Comparison of ENCODE assay signal across 9 mouse cellular contexts in the genomic region with DNA sequence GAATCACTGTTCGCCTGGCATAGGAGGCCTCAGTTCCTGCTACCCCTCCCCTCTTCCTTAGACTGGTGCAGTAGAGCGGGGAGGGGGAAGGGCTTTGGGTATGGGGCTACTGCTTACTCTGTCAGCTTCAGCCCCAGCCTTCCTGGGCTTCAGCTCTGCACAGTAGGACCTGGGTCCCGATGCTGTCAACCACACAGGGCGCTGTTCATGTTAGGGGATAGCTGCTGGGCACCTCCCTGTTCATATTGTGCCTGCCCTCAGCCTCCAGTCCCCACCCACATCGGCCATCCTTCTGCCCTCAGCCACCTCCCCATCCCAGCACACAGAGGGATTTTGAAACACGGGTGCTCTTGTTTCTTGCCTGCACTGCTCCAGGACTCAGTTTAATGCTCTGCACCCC.
A peak's percentile ranks its signal among the peaks of the same experiment; 100 is the strongest.
DNase-seq lines count a peak whose midpoint lies in the region; ATAC-seq and TF ChIP-seq lines count a peak whose summit lies in the region.
"Had no signal": no experiment of that assay in that cellular context is flagged by ENCODE, and none has a peak within 500 bp of the region (broad histone marks: within the 10 kb centered on the region; RNA-seq: fewer than 3 reads in every experiment).

No protein-coding gene starts in this region.

- H3K27ac ChIP-seq in lung, postnatal 0 days (ENCODE audit: low read length), result no peak overlapping the region
- peak overlapping the region; percentile 53; the same call in 1 of the 2 replicates for H3K27ac ChIP-seq in hindbrain, embryonic 10.5 days
- peak overlapping the region; percentile 32; the same call in 1 of the 2 replicates for H3K27ac ChIP-seq in liver, embryonic 11.5 days (ENCODE audit: low read depth, low read length)
- 0 out of 2 replicates have a peak overlapping the region, but pooled peaks have one; percentile 21 for H3K27ac ChIP-seq in stomach, embryonic 14.5 days (ENCODE audit: low read length)

- H3K9me3 ChIP-seq in lung, postnatal 0 days (ENCODE audit: low read length), result no peaks in the 10 kb centered on the region
- H3K9me3 ChIP-seq in hindbrain, embryonic 10.5 days, result no peaks in the 10 kb centered on the region
- H3K9me3 ChIP-seq in liver, embryonic 11.5 days (ENCODE audit: control insufficient read depth, low read length), result no peaks in the 10 kb centered on the region
- no peaks in the 10 kb centered on the region for H3K9me3 ChIP-seq in stomach, embryonic 14.5 days (ENCODE audit: control insufficient read depth, low read depth, low read length)

- intact Hi-C loops in left cerebral cortex, postnatal 14 days (cut with DNase I), result no loop called here

- 25% methylated on average over 6 of the region's 6 CpGs for WGBS in lung, postnatal 0 days
- WGBS in hindbrain, embryonic 10.5 days, result 26% methylated on average over 6 of the region's 6 CpGs
- WGBS in liver, embryonic 11.5 days, result 30% methylated on average over 6 of the region's 6 CpGs
- 38% methylated on average over 6 of the region's 6 CpGs for WGBS in stomach, embryonic 14.5 days

- H3K4me3 ChIP-seq in lung, postnatal 0 days (ENCODE audit: low read depth, low read length), result no peak overlapping the region
- H3K4me3 ChIP-seq in hindbrain, embryonic 10.5 days, result no peak overlapping the region
- no peak overlapping the region for H3K4me3 ChIP-seq in liver, embryonic 11.5 days (ENCODE audit: low read depth, low read length)
- H3K4me3 ChIP-seq in stomach, embryonic 14.5 days (ENCODE audit: low read depth, low read length), result no peak overlapping the region

- H3K4me2 ChIP-seq in lung, postnatal 0 days (replicated peaks; ENCODE audit: low read depth, low read length), result no peak overlapping the region
- H3K4me2 ChIP-seq in liver, embryonic 11.5 days, result peak overlapping the region; percentile 25
- no peak overlapping the region for H3K4me2 ChIP-seq in stomach, embryonic 14.5 days (replicated peaks; ENCODE audit: low read depth, low read length)

- no peaks in the 10 kb centered on the region for H3K36me3 ChIP-seq in lung, postnatal 0 days (ENCODE audit: insufficient read depth, low read length)
- no peaks in the 10 kb centered on the region for H3K36me3 ChIP-seq in hindbrain, embryonic 10.5 days
- H3K36me3 ChIP-seq in liver, embryonic 11.5 days (ENCODE audit: control insufficient read depth, insufficient read depth, low read length), result no peaks in the 10 kb centered on the region
- no peaks in the 10 kb centered on the region for H3K36me3 ChIP-seq in stomach, embryonic 14.5 days (ENCODE audit: control insufficient read depth, insufficient read depth, low read length)

- no peaks in the 10 kb centered on the region for H3K4me1 ChIP-seq in lung, postnatal 0 days (ENCODE audit: insufficient read depth, low read depth, low read length)
- peaks cover 23% of the 10 kb centered on the region for H3K4me1 ChIP-seq in hindbrain, embryonic 10.5 days (replicated peaks)
- H3K4me1 ChIP-seq in liver, embryonic 11.5 days (replicated peaks; ENCODE audit: control insufficient read depth, insufficient read depth, low read length), result peaks cover 23% of the 10 kb centered on the region
- peaks cover 13% of the 10 kb centered on the region for H3K4me1 ChIP-seq in stomach, embryonic 14.5 days (ENCODE audit: control insufficient read depth, insufficient read depth, low read length)

- H3K27me3 ChIP-seq in lung, postnatal 0 days (replicated peaks; ENCODE audit: insufficient read depth, low read length), result no peaks in the 10 kb centered on the region
- peaks cover 4% of the 10 kb centered on the region; the same call in 1 of the 2 replicates for H3K27me3 ChIP-seq in hindbrain, embryonic 10.5 days (ENCODE audit: insufficient read depth, poor library complexity, severe bottlenecking)
- H3K27me3 ChIP-seq in liver, embryonic 11.5 days (replicated peaks; ENCODE audit: control insufficient read depth, insufficient read depth, low read length), result no peaks in the 10 kb centered on the region
- no peaks in the 10 kb centered on the region for H3K27me3 ChIP-seq in stomach, embryonic 14.5 days (ENCODE audit: control insufficient read depth, insufficient read depth, low read length)

- no peak for TF ChIP-seq EP300 in lung, postnatal 0 days (IDR thresholded peaks at IDR 0.05)

- TF ChIP-seq CTCF in lung, postnatal 0 days (IDR thresholded peaks at IDR 0.05), result peak; percentile 33

- ATAC-seq in lung, postnatal 0 days, result peak; percentile 79
- no peak; the same call in 1 of the 2 replicates for ATAC-seq in liver, embryonic 11.5 days (replicated peaks; ENCODE audit: low FRiP score)
- ATAC-seq in stomach, embryonic 14.5 days (ENCODE audit: insufficient number of reproducible peaks, insufficient read depth, low FRiP score, low read depth), result peak; percentile 60; the same call in 1 of the 2 replicates
- ATAC-seq: Patski had no signal

- no peak overlapping the region for H3K9ac ChIP-seq in lung, postnatal 0 days (replicated peaks; ENCODE audit: low read depth)
- peak overlapping the region; percentile 37; the same call in 1 of the 2 replicates for H3K9ac ChIP-seq in liver, embryonic 11.5 days (ENCODE audit: low read depth, low read length)
- H3K9ac ChIP-seq in stomach, embryonic 14.5 days (replicated peaks; ENCODE audit: low read depth, low read length), result 0 out of 2 replicates have a peak overlapping the region, but pooled peaks have one; percentile 21

- peak; percentile 31 for DNase-seq in lung, postnatal 0 days (ENCODE audit: low spot score)
- no peak for DNase-seq in lung, postnatal 36 days
- peak; percentile 13 for DNase-seq in hindbrain, embryonic 10.5 days (ENCODE audit: low spot score)
- no peak for DNase-seq in liver, embryonic 11.5 days (ENCODE audit: low spot score)
- no peak for DNase-seq in spleen, adult 12 weeks (ENCODE audit: low spot score)
- DNase-seq in left cerebral cortex, postnatal 14 days (ENCODE audit: low spot score in 2 of 2), result no peak
- DNase-seq in spleen, postnatal 14 days (ENCODE audit: low spot score in 2 of 2), result no peak

Comparison
In these comparisons a context has a peak if more than half of its experiments do, and no peak if none do; other contexts are left out.
1. DNase-seq: peak in lung, postnatal 0 days (single experiment) and hindbrain, embryonic 10.5 days (single experiment); none in lung, postnatal 36 days (single experiment), liver, embryonic 11.5 days (single experiment), spleen, adult 12 weeks (single experiment), left cerebral cortex, postnatal 14 days (0 of 2) and spleen, postnatal 14 days (0 of 2).